Mouse (Mus musculus) CH12.LX (cell line): ENCODE measurements around the gene Helb. TPM values are rescaled to one million over a fixed set of nuclear protein-coding genes. Genes with fewer than 3 reads are reported as not detected.

ENCODE experiments used
- DNase-seq: peaks from one replicate; pipeline ENCODE4 v3.0.0-alpha.2; 2013; ENCODE audit errors: extremely low read depth
- H3K27ac ChIP-seq: 2 replicates; pipeline ENCODE4 v1.5.1; 2012; ENCODE audit warnings: low read depth, mild to moderate bottlenecking, control low read depth, moderate library complexity; ENCODE audit not compliant: insufficient read depth
- H3K27me3 ChIP-seq: replicated peaks from 2 replicates; pipeline ENCODE3; 2012; ENCODE audit warnings: inconsistent platforms
- H3K36me3 ChIP-seq, 2 experiments: replicated peaks in 1 of 2; 2 replicates each; pipeline versions ENCODE3 to v1.6.1; 2012; ENCODE audit warnings: inconsistent platforms in 1 of 2, low read length in 1 of 2, mild to moderate bottlenecking in 1 of 2, mixed read lengths in 1 of 2, moderate library complexity in 1 of 2; ENCODE audit not compliant: control insufficient read depth in 1 of 2, insufficient read depth in 1 of 2
- H3K4me1 ChIP-seq, 2 experiments: 2 replicates each; pipeline ENCODE4 v1.6.1; 2012; ENCODE audit warnings: inconsistent platforms in 1 of 2, moderate library complexity in 1 of 2; ENCODE audit not compliant: insufficient read depth in 2 of 2, control insufficient read depth in 1 of 2
- H3K4me2 ChIP-seq: 2 replicates; pipeline ENCODE4 v1.6.1; 2012; ENCODE audit warnings: low read depth, mild to moderate bottlenecking, control low read depth; ENCODE audit not compliant: poor library complexity, insufficient read depth, severe bottlenecking
- H3K4me3 ChIP-seq, 3 experiments: fragments of 150-350 bp in 1 of 3; sonication (generic) in 1 of 3; replicated peaks in 1 of 3; 2 replicates each; pipeline versions ENCODE3 to v1.5.1; 2011 to 2012; ENCODE audit warnings: low read depth in 2 of 3, low read length in 2 of 3, mild to moderate bottlenecking in 2 of 3, moderate library complexity in 2 of 3, control low read depth in 1 of 3, improper control_type of control experiment in 1 of 3, inconsistent platforms in 1 of 3, mixed read lengths in 1 of 3; ENCODE audit not compliant: poor library complexity in 1 of 3
- H3K79me2 ChIP-seq: replicated peaks from 2 replicates; pipeline ENCODE4 v1.6.1; 2012; ENCODE audit warnings: mild to moderate bottlenecking, moderate library complexity; ENCODE audit not compliant: control insufficient read depth, poor library complexity, insufficient read depth, severe bottlenecking; ENCODE audit errors: extremely low read depth
- H3K9ac ChIP-seq: 2 replicates; pipeline ENCODE4 v1.6.1; 2012; ENCODE audit warnings: low read depth, mild to moderate bottlenecking, control low read depth, moderate library complexity; ENCODE audit not compliant: insufficient read depth
- H3K9me3 ChIP-seq: replicated peaks from 2 replicates; pipeline ENCODE3; 2012; ENCODE audit warnings: low read length, inconsistent platforms, mixed read lengths
- GABPA ChIP-seq: IDR thresholded peaks from 2 replicates; pipeline ENCODE4 v1.6.1; 2012; ENCODE audit warnings: low read depth, low read length, improper control_type of control experiment, inconsistent platforms; ENCODE audit not compliant: insufficient replicate concordance
- IRF4 ChIP-seq: IDR thresholded peaks from 2 replicates; pipeline ENCODE4 v1.6.1; 2014; ENCODE audit warnings: low read depth, mild to moderate bottlenecking, inconsistent platforms, low read length, improper control_type of control experiment
- JUN ChIP-seq: IDR thresholded peaks from 2 replicates; pipeline ENCODE4 v1.6.1; 2011; ENCODE audit warnings: low read depth, mild to moderate bottlenecking, low read length, improper control_type of control experiment, moderate library complexity; ENCODE audit not compliant: insufficient read depth
- KAT2A ChIP-seq: IDR thresholded peaks from 2 replicates; pipeline ENCODE4 v1.6.1; 2012; ENCODE audit warnings: low read length, improper control_type of control experiment, inconsistent platforms; ENCODE audit not compliant: insufficient replicate concordance
- NRF1 ChIP-seq: IDR thresholded peaks from 2 replicates; pipeline ENCODE4 v1.6.1; 2014; ENCODE audit warnings: low read depth, mild to moderate bottlenecking, inconsistent platforms, low read length, improper control_type of control experiment, moderate library complexity
- PAX5 ChIP-seq: IDR thresholded peaks from 2 replicates; pipeline ENCODE4 v1.6.1; 2012; ENCODE audit warnings: low read length, inconsistent platforms, mixed read lengths
- POLR2A ChIP-seq: IDR thresholded peaks from 2 replicates; pipeline ENCODE4 v1.6.1; 2011; ENCODE audit warnings: low read depth, mild to moderate bottlenecking, improper control_type of control experiment, low read length
- RAD21 ChIP-seq: IDR thresholded peaks from 2 replicates; pipeline ENCODE4 v1.6.1; 2011; ENCODE audit warnings: low read depth, mild to moderate bottlenecking, low read length, improper control_type of control experiment, moderate library complexity
- SIN3A ChIP-seq: IDR thresholded peaks from 2 replicates; pipeline ENCODE4 v1.6.1; 2012; ENCODE audit warnings: low read length, improper control_type of control experiment, inconsistent platforms
- TCF12 ChIP-seq: IDR thresholded peaks from 2 replicates; pipeline ENCODE4 v1.6.1; 2014; ENCODE audit warnings: low read depth, mild to moderate bottlenecking, inconsistent platforms, low read length, improper control_type of control experiment
- ZC3H11A ChIP-seq: IDR thresholded peaks from 2 replicates; pipeline ENCODE4 v1.6.1; 2012; ENCODE audit warnings: low read depth, mild to moderate bottlenecking, inconsistent platforms, low read length, improper control_type of control experiment
- dilution Hi-C: fragments of 300-500 bp; cut with MboI; formaldehyde crosslinking; loops from 2 replicates; pipeline ENCODE4 v1.14.3; 2020; ENCODE audit warnings: low sequenced_read_pairs; ENCODE audit not compliant: extremely low pct_unique_long_range_greater_than_20kb, extremely low pct_ligation_motif_present
- in situ Hi-C: fragments of 300-500 bp; cut with MboI; formaldehyde crosslinking; loops from 3 replicates; pipeline ENCODE4 v1.14.3; 2019; ENCODE audit warnings: low sequenced_read_pairs, low pct_ligation_motif_present, low pct_unique_long_range_greater_than_20kb, mixed read lengths
- polyA plus RNA-seq: library from polyadenylated mRNA; unstranded; fragments of >175 nt; gene quantifications from 2 replicates; pipeline ENCODE4 v1.2.1, GENCODE M21; 2012; ENCODE audit warnings: low read depth; ENCODE audit not compliant: insufficient read length
- total RNA-seq, 2 experiments: library from RNA; depleted of rRNA; stranded (reverse); fragments of 300-350 nt in 1 of 2; fragments of >200 nt in 1 of 2; gene quantifications; 2 replicates each; pipeline ENCODE4 v1.2.3; 2012 to 2014

The Helb gene
- total and polyA plus RNA-seq, 3 experiments, result 15.6 to 22.0 (median 16.4) TPM

- dilution Hi-C loops (no loop called here), in situ Hi-C loops (no loop called here)
- no peak overlapping the region for H3K9ac ChIP-seq
- no peaks in the 10 kb centered on the region for H3K27me3 ChIP-seq
- no peak overlapping the region for H3K27ac ChIP-seq
- TF ChIP-seq IRF4 (no peak), ZC3H11A (no peak), POLR2A (no peak), SIN3A (no peak), GABPA (no peak), RAD21 (no peak), TCF12 (no peak), PAX5 (no peak)
- peaks cover 4% of the 10 kb centered on the region for H3K9me3 ChIP-seq
- no peak overlapping the region for H3K4me2 ChIP-seq
- no peak overlapping the region for H3K4me3 ChIP-seq
- H3K79me2 ChIP-seq, result no peaks in the 10 kb centered on the region
- DNase-seq, result no peak
- no peaks in the 10 kb centered on the region for H3K36me3 ChIP-seq
- H3K4me1 ChIP-seq, result peaks cover 0 to 4% of the 10 kb centered on the region in 2 experiments; a peak in 2 of 4 replicates
Observed at GRCm38 (mm10) chr10:120044714-120045234, 68.0 kb downstream of the Helb start.

- Histone ChIP-seq H3K36me3 (no peaks in the 10 kb centered on the region), H3K9me3 (peaks cover 4% of the 10 kb centered on the region), H3K4me3 (no peak overlapping the region), H3K4me1 (peaks cover 0 to 4% of the 10 kb centered on the region in 2 experiments; a peak in 2 of 4 replicates), H3K27me3 (no peaks in the 10 kb centered on the region), H3K27ac (no peak overlapping the region)
- in situ Hi-C loops, result no loop called here
- dilution Hi-C loops, result no loop called here
- no peak for DNase-seq
- TF ChIP-seq JUN (no peak), NRF1 (no peak)
- TF ChIP-seq, all 38 proteins: peak for 0
- no peak overlapping the region for H3K9ac ChIP-seq
- H3K79me2 ChIP-seq, result no peaks in the 10 kb centered on the region
- H3K4me2 ChIP-seq, result no peak overlapping the region
Observed at GRCm38 (mm10) chr10:120044237-120044636, 68.5 kb downstream of the Helb start.

GRCm38 (mm10) chr10:120038194-120038593 is 74.6 kb downstream of the Helb start:
- dilution Hi-C loops, result no loop called here
- no peak overlapping the region for H3K4me2 ChIP-seq

More at GRCm38 (mm10) chr10:120038194-120038593, 74.6 kb downstream of the Helb start:
- no peak for TF ChIP-seq KAT2A
- TF ChIP-seq, all 38 proteins: peak for 0
- in situ Hi-C loops, result no loop called here
- Histone ChIP-seq H3K4me1 (peaks cover 0 to 4% of the 10 kb centered on the region in 2 experiments; a peak in 1 of 4 replicates), H3K27me3 (no peaks in the 10 kb centered on the region), H3K9ac (no peak overlapping the region), H3K36me3 (no peaks in the 10 kb centered on the region), H3K79me2 (no peaks in the 10 kb centered on the region), H3K9me3 (no peaks in the 10 kb centered on the region), H3K27ac (no peak overlapping the region), H3K4me3 (no peak overlapping the region)
- no peak for DNase-seq
